Mouse (Mus musculus): ENCODE measurements at regions not wholly inside any gene's neighbourhood (a gene's known extent, or its start where the extent isn't known, plus 50 kb on each side); places are given as distances from the start of the nearest gene placed in this dataset.

- DNase-seq (ENCODE audit: low read depth, low spot score): no peak
Measured at GRCm38 (mm10) chr9:50257162-50257561, 87.6 kb downstream of the Rpl10-ps3 start.

GRCm38 (mm10) chr9:50244982-50245671 lies 99.6 kb downstream of the Rpl10-ps3 start:
- DNase-seq (ENCODE audit: low read depth, low spot score): peak; percentile 73

- no peak for DNase-seq (ENCODE audit: low read depth, low spot score)
Measured at GRCm38 (mm10) chr9:50240923-50241322, 103.8 kb downstream of the Rpl10-ps3 start.

GRCm38 (mm10) chr9:50235908-50236307 lies 108.9 kb downstream of the Rpl10-ps3 start:
- DNase-seq (ENCODE audit: low read depth, low spot score): peak; percentile 59

GRCm38 (mm10) chr9:50234655-50235054 lies 110.1 kb downstream of the Rpl10-ps3 start:
- DNase-seq (ENCODE audit: low read depth, low spot score): no peak

GRCm38 (mm10) chr9:50232958-50233510 lies 111.7 kb downstream of the Rpl10-ps3 start:
- DNase-seq (ENCODE audit: low read depth, low spot score): no peak

- DNase-seq (ENCODE audit: low read depth, low spot score): no peak
Measured at GRCm38 (mm10) chr9:50210481-50210880, 134.3 kb downstream of the Rpl10-ps3 start.

GRCm38 (mm10) chr9:50199422-50200218 lies 145.1 kb downstream of the Rpl10-ps3 start:
- no peak for DNase-seq (ENCODE audit: low read depth, low spot score)

- DNase-seq (ENCODE audit: low read depth, low spot score): no peak
Measured at GRCm38 (mm10) chr9:50192400-50193110, 152.2 kb downstream of the Rpl10-ps3 start.

- DNase-seq (ENCODE audit: low read depth, low spot score): no peak
Measured at GRCm38 (mm10) chr9:50191136-50191535, 153.6 kb downstream of the Rpl10-ps3 start.

- DNase-seq (ENCODE audit: low read depth, low spot score): no peak
Measured at GRCm38 (mm10) chr9:50188576-50189070, 156.1 kb downstream of the Rpl10-ps3 start.

- no peak for DNase-seq (ENCODE audit: low read depth, low spot score)
Measured at GRCm38 (mm10) chr9:50181360-50181759, 163.4 kb downstream of the Rpl10-ps3 start.

- no peak for DNase-seq (ENCODE audit: low read depth, low spot score)
Measured at GRCm38 (mm10) chr9:50176131-50176530, 168.6 kb downstream of the Rpl10-ps3 start.

GRCm38 (mm10) chr9:50171826-50172464 lies 172.8 kb downstream of the Rpl10-ps3 start:
- peak; percentile 86 for DNase-seq (ENCODE audit: low read depth, low spot score)

- no peak for DNase-seq (ENCODE audit: low read depth, low spot score)
Measured at GRCm38 (mm10) chr9:50171164-50171563, 173.6 kb downstream of the Rpl10-ps3 start.

GRCm38 (mm10) chr9:50170637-50171036 lies 174.1 kb downstream of the Rpl10-ps3 start:
- no peak for DNase-seq (ENCODE audit: low read depth, low spot score)

- DNase-seq (ENCODE audit: low read depth, low spot score): no peak
Measured at GRCm38 (mm10) chr9:50154618-50155017, 190.2 kb downstream of the Rpl10-ps3 start.

GRCm38 (mm10) chr9:50150091-50150490 lies 194.7 kb downstream of the Rpl10-ps3 start:
- DNase-seq (ENCODE audit: low read depth, low spot score): peak; percentile 35

- no peak for DNase-seq (ENCODE audit: low read depth, low spot score)
Measured at GRCm38 (mm10) chr9:50142756-50143155, 202.0 kb downstream of the Rpl10-ps3 start.

- no peak for DNase-seq (ENCODE audit: low read depth, low spot score)
Measured at GRCm38 (mm10) chr9:50142091-50142490, 202.7 kb downstream of the Rpl10-ps3 start.

- DNase-seq (ENCODE audit: low read depth, low spot score): peak; percentile 55
Measured at GRCm38 (mm10) chr9:50141176-50141575, 203.6 kb downstream of the Rpl10-ps3 start.

All from mesoderm, embryonic 11.5 days (tissue).